In genomic region chr9:107260429-107260828, GRCm38 (mm10) we compare ENCODE assay signal across 18 mouse cellular contexts. TPM values are rescaled to one million over a fixed set of nuclear protein-coding genes. Genes with fewer than 3 reads are reported as not detected.
DNase-seq lines count a peak whose midpoint lies in the region; ATAC-seq and TF ChIP-seq lines count a peak whose summit lies in the region.
"Had no signal": no experiment of that assay in that cellular context is flagged by ENCODE, and none has a peak within 500 bp of the region (broad histone marks: within the 10 kb centered on the region; RNA-seq: fewer than 3 reads in every experiment).

No protein-coding gene starts in this region.

- no peak overlapping the region for H3K4me3 ChIP-seq in forebrain, postnatal 0 days (ENCODE audit: low read depth, low read length)
- no peak overlapping the region for H3K4me3 ChIP-seq in forebrain, embryonic 13.5 days
- no peak overlapping the region for H3K4me3 ChIP-seq in midbrain, postnatal 0 days (ENCODE audit: low read depth, low read length)
- H3K4me3 ChIP-seq in midbrain, embryonic 16.5 days (ENCODE audit: low read depth, low read length) = no peak overlapping the region
- H3K4me3 ChIP-seq: embryonic facial prominence, embryonic 12.5 days; heart, embryonic 15.5 days; lung, embryonic 15.5 days; stomach, embryonic 15.5 days had no signal

- H3K36me3 ChIP-seq in forebrain, postnatal 0 days (ENCODE audit: insufficient read depth) = no peaks in the 10 kb centered on the region
- H3K36me3 ChIP-seq in forebrain, embryonic 13.5 days (ENCODE audit: poor library complexity, severe bottlenecking) = no peaks in the 10 kb centered on the region
- no peaks in the 10 kb centered on the region for H3K36me3 ChIP-seq in midbrain, postnatal 0 days (ENCODE audit: insufficient read depth, low read length)
- no peaks in the 10 kb centered on the region for H3K36me3 ChIP-seq in midbrain, embryonic 16.5 days (ENCODE audit: control insufficient read depth, insufficient read depth, low read length)
- H3K36me3 ChIP-seq: embryonic facial prominence, embryonic 12.5 days; heart, embryonic 15.5 days; lung, embryonic 15.5 days; stomach, embryonic 15.5 days had no signal

- no peak overlapping the region for H3K9ac ChIP-seq in forebrain, postnatal 0 days
- H3K9ac ChIP-seq in forebrain, embryonic 13.5 days = no peak overlapping the region
- H3K9ac ChIP-seq in midbrain, postnatal 0 days (replicated peaks; ENCODE audit: low read length, poor library complexity, severe bottlenecking) = no peak overlapping the region
- H3K9ac ChIP-seq in midbrain, embryonic 16.5 days (ENCODE audit: low read depth, low read length) = no peak overlapping the region
- H3K9ac ChIP-seq: embryonic facial prominence, embryonic 12.5 days; heart, embryonic 15.5 days; lung, embryonic 15.5 days; stomach, embryonic 15.5 days had no signal

- peak overlapping the region; percentile 4 for H3K27ac ChIP-seq in forebrain, postnatal 0 days (ENCODE audit: low read depth, low read length)
- H3K27ac ChIP-seq in forebrain, embryonic 13.5 days = no peak overlapping the region
- no peak overlapping the region for H3K27ac ChIP-seq in midbrain, postnatal 0 days (ENCODE audit: low read depth, low read length)
- H3K27ac ChIP-seq in midbrain, embryonic 16.5 days (ENCODE audit: low read length) = no peak overlapping the region
- H3K27ac ChIP-seq: embryonic facial prominence, embryonic 12.5 days; lung, embryonic 15.5 days; stomach, embryonic 15.5 days had no signal

- no peaks in the 10 kb centered on the region for H3K9me3 ChIP-seq in forebrain, postnatal 0 days (ENCODE audit: low read length)
- no peaks in the 10 kb centered on the region for H3K9me3 ChIP-seq in forebrain, embryonic 13.5 days (replicated peaks)
- H3K9me3 ChIP-seq in midbrain, postnatal 0 days (ENCODE audit: low read length) = no peaks in the 10 kb centered on the region
- H3K9me3 ChIP-seq in midbrain, embryonic 16.5 days (replicated peaks; ENCODE audit: control insufficient read depth, low read length, poor library complexity, severe bottlenecking) = no peaks in the 10 kb centered on the region
- H3K9me3 ChIP-seq: embryonic facial prominence, embryonic 12.5 days; heart, embryonic 15.5 days; lung, embryonic 15.5 days; stomach, embryonic 15.5 days had no signal

- no peak overlapping the region for H3K4me2 ChIP-seq in forebrain, postnatal 0 days (ENCODE audit: low read depth)
- H3K4me2 ChIP-seq in forebrain, embryonic 13.5 days = no peak overlapping the region
- no peak overlapping the region for H3K4me2 ChIP-seq in midbrain, postnatal 0 days (ENCODE audit: low read depth, low read length, poor library complexity, severe bottlenecking)
- H3K4me2 ChIP-seq in midbrain, embryonic 16.5 days (ENCODE audit: low read length) = no peak overlapping the region
- H3K4me2 ChIP-seq: embryonic facial prominence, embryonic 12.5 days; lung, embryonic 15.5 days; stomach, embryonic 15.5 days had no signal

- DNase-seq in forebrain, postnatal 0 days = peak; percentile 39
- DNase-seq in midbrain, postnatal 0 days (ENCODE audit: low spot score) = peak; percentile 19
- peak; percentile 82 for DNase-seq in cerebellum, adult 9-11 months
- DNase-seq in embryo, embryonic 10.5 days (ENCODE audit: low spot score) = no peak
- no peak for DNase-seq in kidney, postnatal 4 days
- DNase-seq in lung, adult 18-20 months = no peak
- DNase-seq: adrenal gland, postnatal 36 days; kidney, adult 8-10 months; midbrain, embryonic 14.5 days; thymus, postnatal 14 days had no signal

- WGBS in forebrain, postnatal 0 days = 51% methylated on average over 2 of the region's 2 CpGs
- WGBS in forebrain, embryonic 13.5 days = 69% methylated on average over 2 of the region's 2 CpGs
- WGBS in midbrain, postnatal 0 days = 62% methylated on average over 2 of the region's 2 CpGs
- WGBS in midbrain, embryonic 16.5 days = 47% methylated on average over 2 of the region's 2 CpGs

- ATAC-seq in forebrain, postnatal 0 days = no peak
- ATAC-seq in forebrain, embryonic 13.5 days = no peak
- ATAC-seq in midbrain, postnatal 0 days (ENCODE audit: low FRiP score) = no peak
- ATAC-seq in midbrain, embryonic 16.5 days = no peak
- ATAC-seq: inflammation-experienced regulatory T-cells, adult 6 months had no signal

- TF ChIP-seq CTCF in forebrain, postnatal 0 days (IDR thresholded peaks at IDR 0.05; ENCODE audit: low read depth) = no peak
- no peak for TF ChIP-seq CTCF in midbrain, postnatal 0 days (IDR thresholded peaks at IDR 0.05)

- H3K27me3 ChIP-seq in forebrain, postnatal 0 days (ENCODE audit: insufficient read depth, low read length) = no peaks in the 10 kb centered on the region
- H3K27me3 ChIP-seq in forebrain, embryonic 13.5 days = no peaks in the 10 kb centered on the region
- H3K27me3 ChIP-seq in midbrain, postnatal 0 days (ENCODE audit: insufficient read depth, low read length) = no peaks in the 10 kb centered on the region
- H3K27me3 ChIP-seq in midbrain, embryonic 16.5 days (ENCODE audit: control insufficient read depth, insufficient read depth, low read depth, low read length) = no peaks in the 10 kb centered on the region
- H3K27me3 ChIP-seq: embryonic facial prominence, embryonic 12.5 days; heart, embryonic 15.5 days; lung, embryonic 15.5 days; stomach, embryonic 15.5 days had no signal

- H3K4me1 ChIP-seq in forebrain, postnatal 0 days (ENCODE audit: insufficient read depth) = peaks cover 18% of the 10 kb centered on the region
- peaks cover 27% of the 10 kb centered on the region for H3K4me1 ChIP-seq in forebrain, embryonic 13.5 days
- peaks cover 5% of the 10 kb centered on the region; the same call in 1 of the 2 replicates for H3K4me1 ChIP-seq in midbrain, postnatal 0 days (ENCODE audit: insufficient read depth, low read length)
- peaks cover 6% of the 10 kb centered on the region for H3K4me1 ChIP-seq in midbrain, embryonic 16.5 days (ENCODE audit: control insufficient read depth, insufficient read depth, low read length)
- H3K4me1 ChIP-seq: embryonic facial prominence, embryonic 12.5 days; lung, embryonic 15.5 days had no signal

RNA-seq across cellular contexts. Expression of gene Dock3, which starts 28.7 kb away (rescaled TPM):
- 53.7 and 57.0 TPM in 2 replicates for total RNA-seq in forebrain, postnatal 0 days (2014; rRNA removed)
- polyA plus RNA-seq in forebrain, postnatal 0 days (2015; fragmentation: Nextera tagmentation; extraction: Ambion mirVana) = 13.8 and 21.3 TPM in 2 replicates
- polyA plus RNA-seq in forebrain, embryonic 13.5 days (2015; fragmentation: Nextera tagmentation; extraction: Ambion mirVana) = 14.4 and 16.1 TPM in 2 replicates
- 56.3 and 58.8 TPM in 2 replicates for total RNA-seq in midbrain, postnatal 0 days (2014; rRNA removed)
- 17.7 and 20.5 TPM in 2 replicates for polyA plus RNA-seq in midbrain, postnatal 0 days (2015; fragmentation: Nextera tagmentation; extraction: Ambion mirVana)
- polyA plus RNA-seq in midbrain, embryonic 16.5 days (2015; fragmentation: Nextera tagmentation; extraction: Ambion mirVana) = 16.3 and 21.5 TPM in 2 replicates
- total RNA-seq: liver, adult 2 months had no signal
- polyA plus RNA-seq: inflammation-experienced regulatory T-cells, adult 6 months; liver, adult 2 months had no signal

RNA-seq across cellular contexts. Expression of gene Mapkapk3, which starts 29.2 kb away (rescaled TPM):
- 1.5 and 1.6 TPM in 2 replicates for total RNA-seq in forebrain, postnatal 0 days (2014; rRNA removed)
- polyA plus RNA-seq in forebrain, postnatal 0 days (2015; fragmentation: Nextera tagmentation; extraction: Ambion mirVana) = 1.2 and 1.5 TPM in 2 replicates
- 2.0 and 2.4 TPM in 2 replicates for polyA plus RNA-seq in forebrain, embryonic 13.5 days (2015; fragmentation: Nextera tagmentation; extraction: Ambion mirVana)
- 2.3 and 3.2 TPM in 2 replicates for total RNA-seq in midbrain, postnatal 0 days (2014; rRNA removed)
- 1.3 and 2.2 TPM in 2 replicates for polyA plus RNA-seq in midbrain, postnatal 0 days (2015; fragmentation: Nextera tagmentation; extraction: Ambion mirVana)
- polyA plus RNA-seq in midbrain, embryonic 16.5 days (2015; fragmentation: Nextera tagmentation; extraction: Ambion mirVana) = 1.5 and 1.9 TPM in 2 replicates

RNA-seq across cellular contexts. Expression of gene Cish, which starts 35.4 kb away (rescaled TPM):
- total RNA-seq in forebrain, postnatal 0 days (2014; rRNA removed) = 2.7 and 4.0 TPM in 2 replicates
- polyA plus RNA-seq in forebrain, postnatal 0 days (2015; fragmentation: Nextera tagmentation; extraction: Ambion mirVana) = 11.2 and 12.2 TPM in 2 replicates
- polyA plus RNA-seq in forebrain, embryonic 13.5 days (2015; fragmentation: Nextera tagmentation; extraction: Ambion mirVana) = 6.2 and 7.3 TPM in 2 replicates
- 2.4 and 6.0 TPM in 2 replicates for total RNA-seq in midbrain, postnatal 0 days (2014; rRNA removed)
- 6.5 and 6.7 TPM in 2 replicates for polyA plus RNA-seq in midbrain, postnatal 0 days (2015; fragmentation: Nextera tagmentation; extraction: Ambion mirVana)
- 8.6 and 9.4 TPM in 2 replicates for polyA plus RNA-seq in midbrain, embryonic 16.5 days (2015; fragmentation: Nextera tagmentation; extraction: Ambion mirVana)

Comparison
In these comparisons a context has a peak if more than half of its experiments do, and no peak if none do; other contexts are left out.
1. DNase-seq: peak in forebrain, postnatal 0 days (single experiment), midbrain, postnatal 0 days (single experiment) and cerebellum, adult 9-11 months (single experiment); none in embryo, embryonic 10.5 days (single experiment), kidney, postnatal 4 days (0 of 2) and lung, adult 18-20 months (0 of 2).